Mouse (Mus musculus) left cerebral cortex, postnatal 10 days (tissue): ENCODE measurements around the gene Armcx1. TPM values are rescaled to one million over a fixed set of nuclear protein-coding genes. Genes with fewer than 3 reads are reported as not detected.
A peak's percentile ranks its signal among the peaks of the same experiment; 100 is the strongest.
"Not testable (repeated sequence)": the region's sequence is repeated elsewhere in the genome, so short reads cannot be mapped to it uniquely, and the experiment has no call there.

ENCODE experiments used
- DNase-seq, 2 experiments: peaks; one replicate each; pipeline ENCODE4 v3.0.0; 2021 to 2022; ENCODE audit warnings: low spot score in 2 of 2, mixed read lengths in 1 of 2; ENCODE audit errors: extremely low spot score in 1 of 2
- intact Hi-C: fragments of 180-260 bp; cut with DNase I; formaldehyde crosslinking; loops from one replicate; pipeline ENCODE4 v1.15.1; 2025
- total RNA-seq, 2 experiments: library from RNA; stranded (reverse); gene quantifications; 2 replicates each; pipeline ENCODE4 v1.2.3; 2021

The Armcx1 gene
- total RNA-seq = 10 to 100 TPM; 58.2 to 72.7 TPM

DNA sequence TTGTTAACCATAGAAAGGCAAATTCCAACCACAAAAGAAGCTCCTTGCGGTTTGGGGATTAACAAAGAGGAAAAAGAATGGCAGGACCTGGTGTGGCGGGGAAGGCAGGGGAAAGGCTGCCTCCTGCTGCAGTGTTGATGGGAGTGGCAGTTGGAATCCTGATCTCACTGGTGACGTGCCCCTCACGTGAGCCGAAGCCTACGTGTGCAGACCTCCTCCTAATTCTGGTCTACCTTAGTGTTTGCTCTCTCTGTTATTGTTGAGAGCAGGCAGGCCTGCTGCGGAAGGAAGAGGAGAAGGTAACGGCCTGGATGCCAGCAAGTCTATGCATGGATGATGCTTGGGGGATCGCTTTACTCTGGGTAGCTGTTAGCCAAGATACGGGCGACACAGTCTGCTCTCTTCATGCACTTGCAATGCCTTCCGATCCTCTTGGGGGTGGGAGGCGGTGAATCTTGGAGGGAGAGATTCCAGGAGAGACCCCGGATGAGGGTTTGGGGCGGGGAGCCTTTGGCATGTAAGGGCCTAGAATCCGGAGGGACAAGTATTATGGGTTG lies at the start of gene Armcx1:
Gene Armcx1 (plus strand): TSS at position 212 of the 557 bp plus-strand sequence.
- DNase-seq = peak; percentile 45 to 65
- intact Hi-C loops = loop anchor here (5.0 kb wide), 2 partner anchors 71 to 106 kb away; no protein-coding TSS in a partner anchor

DNA sequence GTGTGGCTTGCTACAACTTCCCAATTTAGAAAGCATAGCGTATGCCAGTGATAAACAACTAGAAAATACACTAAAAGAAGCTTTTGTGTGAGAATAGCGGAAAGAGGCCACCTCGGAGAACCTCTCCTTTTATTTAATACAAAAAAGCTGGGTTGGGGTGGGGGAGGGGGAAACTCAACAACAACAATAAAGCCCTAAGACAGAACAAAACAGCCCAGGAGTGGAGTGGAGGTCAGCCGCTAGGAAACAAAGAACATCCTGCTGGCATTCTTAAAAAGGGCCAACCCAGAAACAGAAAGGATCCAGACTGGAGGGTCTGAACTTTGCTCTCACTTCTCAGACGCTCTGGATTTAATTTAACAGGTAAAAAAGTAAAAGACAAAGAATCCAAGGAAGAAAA lies 42.7 kb upstream of the Armcx1 start:
- intact Hi-C loops = no loop called here
- DNase-seq = no peak

DNA sequence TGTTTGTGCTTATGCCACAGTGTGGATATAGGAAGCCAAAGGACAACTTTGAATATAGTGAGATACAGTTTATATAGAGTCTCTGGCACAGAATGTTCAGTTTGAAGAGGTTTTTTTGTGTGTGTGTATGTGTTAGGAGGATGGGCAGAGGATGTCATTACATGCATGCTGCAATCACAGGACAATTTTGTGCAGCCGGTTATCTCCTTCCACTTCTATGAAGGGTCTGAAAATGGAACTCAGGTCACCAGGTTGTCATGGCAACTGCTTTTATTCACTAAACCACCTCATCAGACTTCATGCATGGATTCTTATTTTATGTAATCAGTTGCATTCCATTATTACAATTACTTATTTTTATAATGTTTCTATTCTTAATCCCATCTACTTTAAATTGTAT lies 41.8 kb upstream of the Armcx1 start:
- no peak for DNase-seq

DNA sequence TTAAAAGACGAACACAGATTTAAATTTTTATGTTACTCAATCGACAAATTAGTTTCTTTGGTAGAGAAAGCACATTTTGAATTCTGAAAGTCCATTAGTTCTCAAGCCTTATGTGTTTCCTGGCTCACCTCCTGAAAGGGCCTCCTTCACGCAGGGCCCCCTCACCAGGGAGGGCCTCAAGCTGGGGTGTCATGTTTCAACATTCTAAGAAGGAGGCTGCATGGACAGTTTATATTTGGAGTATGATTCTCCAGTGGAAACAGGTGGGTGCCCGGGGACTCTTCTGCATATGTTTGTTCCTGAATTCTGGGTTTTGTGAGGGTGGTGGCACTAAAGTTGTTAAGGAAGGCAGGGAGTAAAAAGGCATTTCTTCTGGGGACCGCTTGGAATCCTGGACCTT lies 32.8 kb upstream of the Armcx1 start:
- intact Hi-C loops = no loop called here
- DNase-seq = no peak

More for the DNA sequence above, 41.8 kb upstream of the Armcx1 start:
- intact Hi-C loops = no loop called here

DNA sequence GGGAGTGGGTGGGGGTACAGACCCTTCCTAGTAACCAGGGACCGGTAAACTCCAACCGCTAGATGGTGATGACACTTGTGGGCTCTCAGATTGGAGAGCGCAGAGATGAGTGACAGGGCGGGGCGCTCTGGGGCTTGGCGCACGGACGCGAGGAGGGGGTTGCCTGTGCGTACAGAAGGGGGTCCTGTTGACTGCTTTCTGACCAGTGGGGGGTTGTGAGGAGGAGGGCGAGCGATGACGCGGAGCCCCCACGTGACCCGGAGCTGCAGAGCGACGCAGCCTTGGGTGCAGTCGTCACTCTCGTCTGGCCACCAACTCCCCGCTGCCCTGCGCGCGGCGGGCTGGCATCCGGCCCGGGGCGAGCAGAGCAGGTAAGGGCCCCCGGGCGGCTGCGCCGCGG lies 31.5 kb upstream of the Armcx1 start, which contains the start of gene Armcx4:
Gene Armcx4 (plus strand): TSS at position 253 of the 400 bp plus-strand sequence.
- intact Hi-C loops = no loop called here
- peak; percentile 71 to 88 for DNase-seq

DNA sequence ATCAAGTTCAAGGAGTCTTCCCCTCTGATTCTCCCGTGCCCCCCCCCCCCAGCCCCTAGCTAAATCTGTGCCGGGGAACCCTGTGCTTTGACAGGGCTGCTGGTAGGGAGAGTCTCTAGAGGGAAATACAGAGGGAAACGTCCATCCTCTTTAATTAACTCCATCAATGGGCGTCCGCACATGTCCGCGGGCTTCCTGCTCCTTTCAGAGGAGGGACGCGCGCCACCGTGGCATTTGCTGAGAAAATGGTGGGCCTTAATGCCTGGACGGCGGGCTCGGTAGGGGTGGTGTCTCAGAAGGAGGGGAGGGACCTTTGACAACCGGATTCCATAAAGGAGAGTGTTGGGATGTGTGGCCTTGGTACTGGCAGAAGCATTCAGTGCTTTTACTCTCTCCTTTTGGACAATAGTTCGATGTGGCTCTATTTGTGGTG lies 31.0 kb upstream of the Armcx1 start:
- peak in 1 of 2 experiments; percentile 63 for DNase-seq
- intact Hi-C loops = no loop called here

DNA sequence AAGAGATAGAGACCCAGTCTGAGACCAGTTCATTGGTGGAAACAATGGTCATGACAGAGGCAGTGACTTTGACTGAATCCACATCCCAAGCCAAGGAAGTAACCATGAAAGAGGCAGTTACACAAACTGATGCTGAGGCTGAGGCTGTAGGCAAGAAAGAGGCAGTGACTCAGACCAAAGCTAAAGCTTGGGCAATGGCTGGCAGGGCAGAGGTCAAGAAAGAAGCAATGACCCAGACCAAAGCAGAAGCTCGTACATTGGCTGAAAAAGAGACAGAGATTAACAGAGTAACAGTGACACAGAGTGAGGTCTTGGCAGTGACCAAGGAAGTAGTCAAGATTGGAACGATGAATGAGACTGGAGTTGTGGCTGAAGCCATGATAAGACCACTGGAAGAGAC lies 28.1 kb upstream of the Armcx1 start:
- no peak for DNase-seq
- intact Hi-C loops = no loop called here

DNA sequence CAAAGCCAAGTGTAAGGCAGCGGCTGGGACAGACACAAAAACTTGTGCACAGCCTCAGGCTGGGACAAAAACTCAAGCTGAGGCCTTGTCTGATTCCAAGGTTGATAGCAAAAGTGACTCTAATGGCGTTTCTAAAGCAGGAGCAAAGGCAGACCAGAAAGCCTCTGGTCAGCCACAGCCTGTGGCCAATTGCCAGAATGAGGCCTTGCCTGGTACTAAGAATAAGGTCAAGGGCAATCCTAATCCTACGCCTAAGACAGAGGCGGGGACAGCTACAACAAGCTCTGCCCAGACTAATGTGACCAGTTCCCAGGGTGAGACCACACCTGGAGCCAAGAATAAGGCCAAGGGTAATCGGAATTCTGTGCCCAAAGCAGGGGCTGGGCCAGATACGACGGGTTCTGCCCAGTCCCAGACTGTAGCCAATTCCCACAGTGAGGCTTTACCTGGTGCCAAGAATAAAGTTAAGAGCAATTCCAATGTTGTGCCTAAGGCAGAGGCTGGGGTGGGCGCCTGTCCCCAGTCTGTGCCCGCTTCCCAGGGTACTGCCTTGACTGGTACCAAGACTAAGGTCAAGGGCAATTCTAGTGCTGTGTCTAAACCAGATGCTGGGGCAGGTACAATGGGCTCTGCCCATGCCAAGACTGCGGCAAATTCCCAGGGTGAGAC lies 26.8 kb upstream of the Armcx1 start:
- no peak for DNase-seq
- intact Hi-C loops = no loop called here

DNA sequence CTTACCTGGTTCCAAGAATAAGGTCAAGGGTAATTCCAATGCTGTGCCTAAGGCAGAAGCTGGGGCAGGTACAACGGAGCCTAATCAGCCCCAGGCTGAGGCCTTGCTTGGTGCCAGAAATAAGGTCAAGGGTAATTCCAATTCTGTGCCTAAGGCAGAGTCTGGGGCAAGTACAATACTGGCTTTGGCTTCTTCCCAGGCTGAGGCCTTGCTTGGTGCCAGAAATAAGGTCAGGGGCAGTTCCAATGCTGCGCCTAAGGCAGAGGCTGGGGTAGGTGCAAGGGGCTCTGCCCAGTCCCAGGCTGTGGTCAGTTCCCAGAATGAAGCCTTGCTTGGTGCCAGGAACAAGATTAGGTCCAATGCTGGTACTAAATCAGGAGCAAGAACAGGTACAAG lies 26.2 kb upstream of the Armcx1 start:
- intact Hi-C loops = no loop called here
- DNase-seq = no peak

DNA sequence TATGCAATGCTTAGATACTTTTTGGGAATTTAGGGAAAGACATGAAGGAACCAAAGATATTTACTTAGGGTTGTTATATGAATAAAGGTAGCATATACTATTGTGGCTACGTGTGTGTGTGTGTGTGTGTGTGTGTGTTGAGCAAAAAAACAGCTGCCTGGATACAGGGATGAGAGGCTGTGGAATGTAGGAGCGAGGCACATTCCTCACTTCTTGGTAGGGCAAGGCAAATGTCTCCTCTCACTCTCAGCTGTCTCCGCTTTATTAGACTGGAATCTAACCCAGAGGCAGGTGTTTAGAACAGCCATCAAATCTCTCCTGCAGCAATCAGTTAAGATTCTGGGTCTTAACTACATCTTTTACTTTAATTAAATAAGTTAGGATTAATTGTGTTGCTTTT lies 900 bp upstream of the Armcx1 start:
- intact Hi-C loops = loop anchor here (5.0 kb wide), 2 partner anchors 70 to 105 kb away; no protein-coding TSS in a partner anchor
- no peak for DNase-seq

DNA sequence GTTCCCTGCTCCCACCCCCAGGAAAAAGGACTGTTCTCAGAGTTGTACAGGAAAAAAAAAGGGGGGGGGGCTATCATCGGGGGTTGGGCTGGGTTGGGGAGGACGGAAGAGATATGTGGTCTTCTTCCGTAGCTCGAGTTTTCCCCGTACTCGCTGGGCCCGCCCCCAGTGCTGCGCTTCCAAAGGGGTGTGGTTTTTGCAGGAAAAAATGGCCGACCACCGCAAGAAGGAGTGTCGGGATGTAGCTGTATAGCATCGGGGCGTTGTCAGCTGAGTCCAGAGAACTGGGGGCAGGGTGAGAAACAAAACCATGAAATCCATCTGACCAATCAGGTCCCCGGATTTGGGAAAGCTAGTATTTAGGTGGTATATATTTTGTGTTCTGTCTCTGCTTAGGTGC lies 761 bp downstream of the Armcx1 start:
- DNase-seq = peak; percentile 50 to 82
- intact Hi-C loops = loop anchor here (5.0 kb wide), 2 partner anchors 71 to 106 kb away; no protein-coding TSS in a partner anchor

DNA sequence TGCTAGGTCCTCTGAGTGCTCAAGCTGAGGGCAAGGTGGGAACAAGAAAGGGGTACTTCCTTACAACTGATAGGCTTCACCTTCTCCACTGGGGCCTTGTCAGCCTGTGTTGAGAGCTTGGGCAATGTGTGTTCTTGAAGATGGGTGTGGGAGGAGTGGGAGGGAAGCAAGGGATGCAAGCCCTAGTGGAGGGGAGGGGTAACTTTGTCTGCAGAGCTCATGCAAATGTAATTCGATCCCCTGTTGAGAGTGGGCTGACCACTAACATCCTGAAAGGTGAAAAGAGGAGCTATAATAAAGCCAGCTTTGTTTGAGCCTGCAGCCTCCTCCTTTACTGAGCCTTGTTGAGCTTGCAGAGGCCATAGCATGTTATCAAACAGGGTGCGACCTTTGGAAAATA lies 6.0 kb downstream of the Armcx1 start:
- DNase-seq, intact Hi-C loops: not testable (repeated sequence)

DNA sequence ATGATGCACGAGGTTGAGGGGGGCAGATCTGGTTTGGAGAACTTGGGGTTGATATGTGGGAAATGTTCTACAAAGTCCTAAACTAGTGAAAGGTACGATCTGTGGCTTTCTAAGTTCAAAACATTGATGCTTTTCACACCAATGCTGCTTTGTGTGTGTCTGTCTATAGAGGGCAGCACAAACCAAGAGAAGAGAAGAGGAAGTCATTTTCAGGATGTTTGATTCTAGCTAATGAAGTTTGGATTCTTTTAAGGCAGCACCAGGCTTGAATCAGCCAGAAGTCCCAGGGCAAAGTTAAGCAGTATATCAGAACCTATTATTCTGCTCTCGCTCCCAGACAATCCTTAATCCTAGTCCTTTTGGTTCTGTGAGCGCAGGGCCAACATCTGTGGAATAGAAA lies 12.0 kb downstream of the Armcx1 start:
- DNase-seq = no peak
- intact Hi-C loops = no loop called here

DNA sequence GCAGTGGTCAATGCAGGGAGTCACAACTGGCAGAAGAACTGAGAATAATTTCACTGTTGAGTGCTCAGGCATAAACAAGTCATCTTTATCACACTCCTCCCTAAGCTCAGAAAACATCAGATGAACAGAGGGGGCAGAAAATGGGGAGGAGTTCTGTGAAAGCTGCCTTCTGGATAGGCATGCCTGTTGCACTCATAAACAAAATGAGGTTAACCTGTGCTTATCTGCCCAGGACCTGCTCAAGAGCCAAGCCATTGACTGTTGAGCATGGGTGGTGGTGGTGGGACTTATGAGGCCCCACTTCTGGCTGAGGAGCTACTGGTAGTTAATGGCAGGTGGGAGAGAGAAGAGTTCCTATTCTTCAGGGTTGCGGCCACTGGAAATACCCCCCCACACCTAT lies 20.0 kb downstream of the Armcx1 start:
- intact Hi-C loops = no loop called here
- no peak for DNase-seq

DNA sequence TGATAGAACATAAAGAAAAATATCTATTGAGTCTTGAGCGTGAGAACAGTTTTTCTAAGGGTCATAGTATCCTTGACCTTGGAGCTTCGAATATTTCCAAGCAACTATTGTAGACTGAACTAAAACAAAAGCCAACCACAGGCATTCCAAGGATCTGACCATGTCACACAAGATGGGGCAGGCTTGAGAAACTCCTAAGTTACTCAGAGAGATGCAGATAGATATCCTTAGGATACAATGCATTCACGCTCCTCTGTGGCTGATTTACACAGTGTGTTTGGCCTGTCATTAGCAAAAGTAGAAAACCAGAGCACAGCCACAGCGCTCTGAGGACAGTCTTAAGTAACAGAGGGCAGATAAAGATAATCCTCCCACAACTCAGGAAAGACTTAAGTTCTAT lies 21.4 kb downstream of the Armcx1 start:
- intact Hi-C loops = no loop called here
- no peak for DNase-seq

DNA sequence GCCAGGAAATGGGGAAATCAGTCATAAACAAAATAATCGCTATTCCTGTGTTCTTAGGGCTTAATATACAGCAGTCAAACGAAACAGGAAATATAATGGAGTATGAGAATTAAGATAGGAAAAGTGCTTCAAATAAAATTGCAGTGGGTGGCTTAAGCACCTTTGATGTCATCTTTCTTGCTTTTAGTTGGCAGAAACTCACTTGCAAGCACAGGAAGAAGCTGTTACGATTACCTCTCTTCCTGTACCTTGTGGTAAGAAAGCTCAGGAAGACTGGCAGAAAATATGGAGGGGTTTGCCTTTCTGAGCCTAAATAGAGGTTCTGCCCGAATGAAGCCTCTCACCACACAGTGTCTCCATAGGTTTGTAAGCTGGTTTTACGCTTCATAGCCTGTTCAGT lies 24.1 kb downstream of the Armcx1 start:
- no peak for DNase-seq
- intact Hi-C loops = no loop called here

DNA sequence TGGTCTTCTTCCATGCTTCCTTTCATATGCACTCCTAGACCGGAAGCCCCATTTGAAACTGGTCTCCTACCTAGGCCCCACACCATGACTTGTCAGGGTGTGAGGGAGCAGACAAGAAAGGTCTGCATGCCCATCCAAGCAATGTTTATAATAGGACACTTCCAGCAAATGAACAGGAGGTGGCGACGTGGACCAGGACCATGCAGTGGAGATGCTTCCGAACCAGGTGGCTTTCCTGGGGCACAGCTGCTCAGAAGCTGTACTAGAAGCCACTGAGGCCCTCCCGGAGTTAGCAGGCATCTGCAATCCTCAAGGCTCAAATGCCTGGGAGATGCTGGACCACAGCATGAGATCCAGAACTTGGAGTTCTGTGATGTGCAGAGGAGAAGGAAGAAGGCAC lies 28.7 kb downstream of the Armcx1 start:
- peak; percentile 11 to 46 for DNase-seq
- intact Hi-C loops = no loop called here

DNA sequence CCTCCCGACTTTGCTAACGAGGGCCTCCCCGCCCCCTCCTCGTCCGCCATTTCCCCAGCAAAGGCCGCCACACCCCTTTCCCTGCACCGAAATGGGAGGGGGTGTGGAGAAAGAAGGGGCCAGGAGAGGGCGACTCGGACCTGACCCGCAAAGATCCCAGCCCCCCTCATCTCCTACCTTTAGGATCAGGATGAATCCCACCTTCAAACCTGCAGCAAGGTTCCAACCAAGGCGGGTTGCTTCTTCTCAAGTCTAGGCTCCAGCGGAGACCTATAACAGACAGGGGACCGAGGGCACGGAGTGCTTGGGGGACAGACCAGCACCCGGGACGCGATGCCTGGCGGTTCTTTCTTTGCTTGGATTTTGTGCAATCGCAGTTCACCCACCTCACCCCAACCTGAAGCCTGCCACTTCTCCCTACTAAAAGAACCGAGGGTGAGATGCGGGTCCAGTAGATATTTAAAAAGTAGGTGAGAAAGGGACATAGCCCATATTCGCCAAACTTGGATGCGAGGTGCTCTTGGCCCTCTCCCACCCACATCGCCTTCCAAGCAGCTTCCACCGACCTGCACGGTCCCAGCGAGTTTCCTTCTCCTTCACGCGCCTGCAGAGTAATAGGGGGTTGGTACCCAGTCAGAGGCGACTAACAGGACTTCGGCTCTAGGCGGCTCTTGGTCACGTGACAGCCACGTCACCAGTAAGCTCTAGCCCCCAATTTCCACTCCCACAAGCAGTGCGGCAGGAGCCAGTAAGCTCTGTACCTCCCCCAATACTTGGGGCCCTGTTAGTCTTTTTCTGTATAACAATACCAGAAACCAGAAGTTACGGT lies 33.2 kb downstream of the Armcx1 start, which contains the start of gene Armcx6:
Gene Armcx6 (minus strand): TSS at position 654 of the 829 bp plus-strand sequence.
- peak; percentile 63 to 80 for DNase-seq
- intact Hi-C loops = loop anchor here (2.0 kb wide), 1 partner anchor 160 kb away; no protein-coding TSS in a partner anchor

DNA sequence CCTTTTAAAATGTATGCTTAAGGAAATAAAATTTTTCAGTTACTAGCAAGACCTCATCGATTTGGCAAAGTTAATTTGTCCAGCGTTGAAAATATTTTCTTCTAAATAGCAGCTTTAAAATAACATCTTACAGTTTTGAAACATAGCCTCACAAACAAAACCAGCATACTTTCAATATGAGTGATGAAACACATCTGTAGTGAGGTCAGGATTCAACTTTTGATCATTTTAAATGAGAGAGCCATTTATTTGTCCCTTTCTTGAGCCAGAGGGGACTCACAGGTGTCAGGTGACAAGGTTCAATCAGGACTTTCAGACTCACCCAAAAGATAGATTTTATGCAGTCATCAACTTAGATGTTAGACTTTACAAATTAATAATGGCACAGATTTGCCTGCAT lies 34.1 kb downstream of the Armcx1 start:
- intact Hi-C loops = loop anchor here (2.0 kb wide), 1 partner anchor 159 kb away; no protein-coding TSS in a partner anchor
- no peak for DNase-seq
